Mouse (Mus musculus) liver, adult 10 weeks (tissue): ENCODE measurements around the gene Rbm44. TPM values are rescaled to one million over a fixed set of nuclear protein-coding genes. Genes with fewer than 3 reads are reported as not detected.

Source experiments
- polyA plus RNA-seq: library from polyadenylated mRNA; stranded (reverse); fragments of 350-450 nt; fragmentation: Illumina TruSeq; extraction: RNeasy Lipid Tissue Mini Kit (QIAGEN cat#74804); gene quantifications from one replicate; pipeline ENCODE4 v1.2.3, GENCODE M21; 2014; ENCODE audit warnings: low read depth, low replicate concordance

Rbm44 gene
- not detected for polyA plus RNA-seq

DNA sequence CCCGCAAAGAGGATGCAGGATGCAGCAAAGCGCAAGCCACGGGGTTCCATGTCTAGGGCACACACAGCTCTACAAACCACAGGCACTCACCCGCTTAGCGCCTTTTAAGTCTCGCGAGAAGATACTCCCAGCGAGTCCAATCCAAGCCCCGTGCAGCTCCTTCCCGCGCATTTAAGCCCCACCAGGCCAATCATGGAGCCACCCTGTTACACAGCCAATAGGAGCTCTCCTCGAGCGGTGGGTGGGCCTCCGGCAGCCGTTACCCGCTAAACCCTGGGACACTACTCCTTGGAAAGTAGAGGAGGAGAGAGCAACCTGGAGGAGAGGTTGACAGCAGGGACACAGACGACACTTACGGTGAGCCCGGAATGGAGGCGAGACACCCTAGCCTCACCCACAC, at the start of gene Rbm44:
Rbm44 (plus strand) TSS at position 277 of the 400 bp plus-strand sequence.

GRCm38 (mm10) chr1:91179533-91180173, 34.8 kb downstream of the Rbm44 start, which contains the start of gene Ramp1:
TSS of gene Ramp1 (plus strand) at chr1:91179822.

Other genes starting within 250 kb of the Rbm44 start
- gene Mlph, start 230.0 kb upstream of the Rbm44 start, polyA plus RNA-seq, result 0.26 TPM
- gene Prlh, start 192.0 kb upstream of the Rbm44 start, polyA plus RNA-seq, result not detected
- 4.4 TPM for gene Rab17, start 175.4 kb upstream of the Rbm44 start, polyA plus RNA-seq
- gene Lrrfip1, start 146.4 kb upstream of the Rbm44 start, polyA plus RNA-seq, result 20.5 TPM
- gene Ramp1, start 34.7 kb downstream of the Rbm44 start, polyA plus RNA-seq, result 0.48 TPM
- 75.9 TPM for gene Ube2f, start 105.2 kb downstream of the Rbm44 start, polyA plus RNA-seq
- 51.4 TPM for gene Scly, start 153.2 kb downstream of the Rbm44 start, polyA plus RNA-seq
- gene Espnl, start 177.0 kb downstream of the Rbm44 start, polyA plus RNA-seq, result not detected
- not detected for gene Klhl30, start 205.9 kb downstream of the Rbm44 start, polyA plus RNA-seq
- not detected for gene Erfe, start 221.3 kb downstream of the Rbm44 start, polyA plus RNA-seq